Mouse (Mus musculus): Measurements from ENCODE around the gene Tmem143. TPM values are rescaled to one million over a fixed set of nuclear protein-coding genes. Genes with fewer than 3 reads are reported as not detected.
"Not testable (repeated sequence)": the region's sequence is repeated elsewhere in the genome, so short reads cannot be mapped to it uniquely, and the experiment has no call there.

Tmem143 gene
- polyA plus RNA-seq, 1 experiment from 2014 or later: 5.8 TPM

DNA sequence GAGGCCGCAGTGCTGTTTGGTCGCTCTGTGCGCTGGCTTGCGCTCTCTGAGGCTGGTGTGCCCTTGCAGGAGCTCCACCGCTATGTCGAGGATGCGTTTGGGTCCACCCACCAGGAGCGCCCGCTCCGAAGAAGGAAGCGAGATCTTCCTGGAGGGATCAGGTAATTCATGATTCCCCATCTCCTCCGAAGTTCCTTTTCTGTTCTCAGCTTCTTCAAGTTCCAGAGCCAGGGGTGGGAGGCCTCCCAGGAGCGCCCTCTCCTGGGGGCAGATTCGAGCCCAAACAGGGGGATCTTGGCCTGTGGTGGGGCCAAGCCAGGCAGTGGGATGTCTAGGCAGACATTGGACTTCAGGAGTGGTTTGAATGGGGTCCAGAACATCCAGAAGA, 27.7 kb downstream of the Tmem143 start:
- Histone ChIP-seq H3K4me1 (peaks cover 39% of the 10 kb centered on the region), H3K36me3 (no peaks in the 10 kb centered on the region), H3K9me3 (peaks cover 5% of the 10 kb centered on the region), H3K9ac (peak overlapping the region; percentile 73), H3K27ac (replicated peaks) (peak overlapping the region; percentile 92), H3K4me3 (peak overlapping the region; percentile 56), H3K27me3 (replicated peaks) (peaks cover 19% of the 10 kb centered on the region), H3K4me2 (peak overlapping the region; percentile 75)
- no peak for ATAC-seq (ENCODE audit: extremely low read depth, insufficient number of reproducible peaks, low FRiP score, low TSS enrichment)
- 12% methylated on average over 14 of the region's 14 CpGs for WGBS

GRCm38 (mm10) chr7:45928626-45929295, 32.0 kb downstream of the Tmem143 start:
- H3K4me1 ChIP-seq: peaks cover 7% of the 10 kb centered on the region
- peak overlapping the region; percentile 34; the same call in 1 of the 2 replicates for H3K4me2 ChIP-seq
- no peak for ATAC-seq (ENCODE audit: extremely low read depth, insufficient number of reproducible peaks, low FRiP score, low TSS enrichment)
- H3K9ac ChIP-seq: no peak overlapping the region
- H3K4me3 ChIP-seq: no peak overlapping the region
- peaks cover 21% of the 10 kb centered on the region for H3K27me3 ChIP-seq (replicated peaks)
- WGBS: 17% methylated on average over 20 of the region's 23 CpGs
- H3K27ac ChIP-seq (replicated peaks): no peak overlapping the region
- H3K36me3 ChIP-seq: peaks cover 15% of the 10 kb centered on the region
- peaks cover 11% of the 10 kb centered on the region for H3K9me3 ChIP-seq

DNA sequence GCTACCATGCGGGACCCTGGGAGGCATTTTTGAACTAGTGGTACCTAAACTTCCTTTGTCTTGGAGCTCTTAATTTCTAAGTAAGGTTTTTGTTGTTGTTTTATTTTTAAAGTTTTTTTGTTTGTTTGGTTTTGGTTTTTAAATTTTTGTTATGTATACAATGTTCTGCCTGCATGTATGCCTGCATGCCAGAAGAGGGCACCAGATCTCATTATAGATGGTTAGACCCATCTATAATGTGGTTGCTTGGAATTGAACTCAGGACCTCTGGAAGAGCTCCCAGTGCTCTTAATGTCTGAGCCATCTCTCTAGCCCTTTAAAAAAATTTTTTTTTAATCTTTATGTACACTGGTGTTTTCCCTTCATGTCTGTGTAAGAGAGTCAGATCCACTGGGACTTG, 32.9 kb downstream of the Tmem143 start:
- H3K4me2 ChIP-seq: no peak overlapping the region
- ATAC-seq (ENCODE audit: extremely low read depth, insufficient number of reproducible peaks, low FRiP score, low TSS enrichment): no peak
- H3K4me3 ChIP-seq: no peak overlapping the region
- H3K36me3 ChIP-seq: peaks cover 15% of the 10 kb centered on the region
- peaks cover 11% of the 10 kb centered on the region for H3K9me3 ChIP-seq
- no peak overlapping the region for H3K9ac ChIP-seq
- 78% methylated on average over 1 of the region's 1 CpGs for WGBS
- H3K27me3 ChIP-seq (replicated peaks): peaks cover 21% of the 10 kb centered on the region
- H3K4me1 ChIP-seq: peaks cover 1% of the 10 kb centered on the region
- H3K27ac ChIP-seq (replicated peaks): no peak overlapping the region

DNA sequence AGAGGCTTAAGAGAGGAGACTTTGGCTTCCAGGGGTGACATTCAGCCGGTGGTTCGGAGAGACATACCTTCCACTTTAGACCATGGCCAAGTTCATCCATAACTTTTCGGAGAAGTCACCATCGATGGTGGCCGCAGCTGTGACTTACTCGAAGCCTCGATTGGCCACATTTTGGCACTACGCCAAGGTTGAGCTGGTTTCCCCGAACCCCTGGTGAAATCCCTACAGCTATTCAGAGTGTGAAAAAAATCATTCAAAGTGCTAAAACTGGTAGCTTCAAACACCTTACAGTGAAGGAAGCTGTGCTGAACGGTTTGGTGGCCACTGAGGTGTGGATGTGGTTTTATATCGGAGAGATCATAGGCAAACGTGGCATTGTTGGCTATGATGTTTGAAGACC, 37.0 kb downstream of the Tmem143 start:
- H3K4me3 ChIP-seq; ATAC-seq (ENCODE audit: extremely low read depth, insufficient number of reproducible peaks, low FRiP score, low TSS enrichment): not testable (repeated sequence)
- WGBS: 85% methylated on average over 12 of the region's 12 CpGs

DNA sequence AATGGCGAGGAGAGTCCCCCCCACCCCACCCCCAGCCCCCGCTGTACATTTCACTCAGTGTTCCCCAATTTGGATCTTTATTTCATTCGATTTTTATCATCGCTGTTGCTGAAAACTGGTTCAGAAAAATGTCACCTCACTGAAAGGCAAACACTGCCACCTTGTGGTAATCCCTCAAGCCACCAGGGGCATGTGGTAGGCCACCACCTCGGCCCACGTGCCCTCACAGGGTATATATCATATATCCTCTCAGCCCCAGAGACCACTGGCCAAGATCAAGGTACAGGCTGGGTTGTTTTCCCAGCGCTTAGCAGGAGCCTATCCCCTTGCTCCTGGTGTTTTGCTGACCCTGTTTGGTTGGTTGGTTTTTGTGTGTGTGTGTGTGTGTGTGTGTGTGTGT, 38.4 kb downstream of the Tmem143 start:
- H3K4me1 ChIP-seq: no peaks in the 10 kb centered on the region

More for the DNA sequence above, 37.0 kb downstream of the Tmem143 start:
- not testable (repeated sequence) for H3K4me2 ChIP-seq; H3K9ac ChIP-seq; H3K9me3 ChIP-seq; H3K27me3 ChIP-seq (replicated peaks); H3K27ac ChIP-seq (replicated peaks); H3K4me1 ChIP-seq
- H3K36me3 ChIP-seq: peaks cover 15% of the 10 kb centered on the region

GRCm38 (mm10) chr7:45939836-45940235, 43.1 kb downstream of the Tmem143 start:
- Histone ChIP-seq H3K4me1 (no peaks in the 10 kb centered on the region), H3K36me3 (no peaks in the 10 kb centered on the region), H3K27me3 (replicated peaks) (no peaks in the 10 kb centered on the region), H3K9me3 (no peaks in the 10 kb centered on the region), H3K27ac (replicated peaks) (no peak overlapping the region), H3K9ac (no peak overlapping the region), H3K4me2 (no peak overlapping the region), H3K4me3 (no peak overlapping the region)
- no peak for ATAC-seq (ENCODE audit: extremely low read depth, insufficient number of reproducible peaks, low FRiP score, low TSS enrichment)
- 28% methylated on average over 2 of the region's 2 CpGs for WGBS

More for the DNA sequence above, 38.4 kb downstream of the Tmem143 start:
- peaks cover 6% of the 10 kb centered on the region for H3K9me3 ChIP-seq
- no peaks in the 10 kb centered on the region for H3K27me3 ChIP-seq (replicated peaks)
- H3K36me3 ChIP-seq: peaks cover 15% of the 10 kb centered on the region
- no peak overlapping the region for H3K9ac ChIP-seq
- ATAC-seq (ENCODE audit: extremely low read depth, insufficient number of reproducible peaks, low FRiP score, low TSS enrichment): no peak
- no peak overlapping the region for H3K4me2 ChIP-seq
- no peak overlapping the region for H3K4me3 ChIP-seq
- 27% methylated on average over 7 of the region's 7 CpGs for WGBS
- H3K27ac ChIP-seq (replicated peaks): no peak overlapping the region

DNA sequence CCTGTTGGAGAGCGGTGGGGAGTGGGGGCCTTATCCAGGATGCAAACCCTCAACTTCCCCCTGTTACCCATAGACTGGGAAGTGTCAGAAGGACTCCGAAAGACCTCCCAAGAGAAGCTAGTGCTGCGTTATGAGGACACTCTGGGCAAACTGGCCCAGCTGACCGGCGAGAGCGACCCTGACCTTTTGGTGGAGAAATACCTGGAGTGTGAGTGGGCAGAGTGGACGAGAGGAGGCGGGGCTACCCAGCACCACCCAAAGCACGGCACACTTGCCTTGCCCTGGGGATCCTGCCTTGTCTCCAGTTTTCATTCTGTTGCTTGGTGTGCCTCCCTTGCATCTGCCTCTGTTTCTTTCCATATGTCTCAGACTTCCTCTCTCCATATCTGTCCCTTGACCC, 45.2 kb downstream of the Tmem143 start:
- Histone ChIP-seq H3K36me3 (no peaks in the 10 kb centered on the region), H3K9ac (no peak overlapping the region), H3K9me3 (no peaks in the 10 kb centered on the region), H3K27me3 (replicated peaks) (no peaks in the 10 kb centered on the region), H3K4me2 (no peak overlapping the region), H3K4me3 (no peak overlapping the region), H3K27ac (replicated peaks) (no peak overlapping the region), H3K4me1 (no peaks in the 10 kb centered on the region)
- ATAC-seq (ENCODE audit: extremely low read depth, insufficient number of reproducible peaks, low FRiP score, low TSS enrichment): no peak
- 70% methylated on average over 9 of the region's 9 CpGs for WGBS

- H3K4me3 ChIP-seq; H3K9ac ChIP-seq; H3K27ac ChIP-seq (replicated peaks); ATAC-seq (ENCODE audit: extremely low read depth, insufficient number of reproducible peaks, low FRiP score, low TSS enrichment); H3K4me1 ChIP-seq; H3K27me3 ChIP-seq (replicated peaks); H3K36me3 ChIP-seq; H3K9me3 ChIP-seq; H3K4me2 ChIP-seq: not testable (repeated sequence)
- 56% methylated on average over 1 of the region's 1 CpGs for WGBS
Measured at GRCm38 (mm10) chr7:45943280-45943679, 46.5 kb downstream of the Tmem143 start.

DNA sequence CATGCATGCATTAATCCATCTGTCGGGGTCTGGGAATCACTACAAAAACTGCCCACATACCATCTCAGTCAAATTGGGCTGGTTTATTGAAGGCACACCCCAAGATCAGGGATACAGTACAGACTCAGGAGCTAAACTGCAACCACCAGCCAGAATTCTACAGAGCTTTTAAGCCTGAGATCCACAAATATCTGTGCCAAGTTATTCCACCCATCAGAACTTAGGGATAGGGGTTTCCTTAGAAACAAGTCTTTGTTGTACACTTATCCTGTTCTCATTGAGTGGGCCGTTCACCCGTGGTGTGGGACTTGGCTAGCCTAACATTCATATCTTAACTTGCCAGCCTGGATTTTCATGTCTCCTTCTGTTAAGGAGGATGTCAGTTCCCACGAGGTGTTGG, 52.3 kb downstream of the Tmem143 start:
- Histone ChIP-seq H3K9ac (no peak overlapping the region), H3K4me3 (no peak overlapping the region), H3K36me3 (no peaks in the 10 kb centered on the region), H3K4me1 (no peaks in the 10 kb centered on the region), H3K4me2 (no peak overlapping the region), H3K27ac (replicated peaks) (no peak overlapping the region), H3K27me3 (replicated peaks) (0 out of 2 replicates have a peak, but pooled peaks cover 3% of the 10 kb centered on the region), H3K9me3 (no peaks in the 10 kb centered on the region)
- ATAC-seq (ENCODE audit: extremely low read depth, insufficient number of reproducible peaks, low FRiP score, low TSS enrichment): no peak
- 61% methylated on average over 4 of the region's 4 CpGs for WGBS

GRCm38 (mm10) chr7:45956611-45957010, 59.9 kb downstream of the Tmem143 start:
- 51% methylated on average over 4 of the region's 4 CpGs for WGBS
- Histone ChIP-seq H3K4me2 (no peak overlapping the region), H3K4me1 (no peaks in the 10 kb centered on the region), H3K27me3 (replicated peaks) (peaks cover 6% of the 10 kb centered on the region; the same call in 1 of the 2 replicates), H3K36me3 (no peaks in the 10 kb centered on the region), H3K9me3 (no peaks in the 10 kb centered on the region), H3K9ac (no peak overlapping the region), H3K27ac (replicated peaks) (no peak overlapping the region), H3K4me3 (no peak overlapping the region)
- ATAC-seq (ENCODE audit: extremely low read depth, insufficient number of reproducible peaks, low FRiP score, low TSS enrichment): no peak

All from heart, embryonic 13.5 days (tissue).